Mouse (Mus musculus): ENCODE results near the gene Jph2.
A peak's percentile ranks its signal among the peaks of the same experiment; 100 is the strongest.
"Not testable (repeated sequence)": the region's sequence is repeated elsewhere in the genome, so short reads cannot be mapped to it uniquely, and the experiment has no call there.

Jph2 gene

GRCm38 (mm10) chr2:163411344-163411743 lies 13.6 kb upstream of the Jph2 start:
- not testable (repeated sequence) for DNase-seq

- DNase-seq: no peak
Measured at GRCm38 (mm10) chr2:163410211-163410610, 12.4 kb upstream of the Jph2 start.

GRCm38 (mm10) chr2:163404037-163404815 lies 6.4 kb upstream of the Jph2 start:
- no peak for DNase-seq

- DNase-seq: peak; percentile 78
Measured at GRCm38 (mm10) chr2:163401221-163401620, 3.4 kb upstream of the Jph2 start.

- no peak for DNase-seq
Measured at GRCm38 (mm10) chr2:163399222-163399621, 1.4 kb upstream of the Jph2 start.

- no peak for DNase-seq
Measured at GRCm38 (mm10) chr2:163398770-163399169, 977 bp upstream of the Jph2 start.

- DNase-seq: no peak
Measured at GRCm38 (mm10) chr2:163397071-163397470, 722 bp downstream of the Jph2 start.

GRCm38 (mm10) chr2:163394977-163395376 lies 2.8 kb downstream of the Jph2 start:
- no peak for DNase-seq

GRCm38 (mm10) chr2:163393976-163394375 lies 3.8 kb downstream of the Jph2 start:
- no peak for DNase-seq

GRCm38 (mm10) chr2:163393241-163393640 lies 4.6 kb downstream of the Jph2 start:
- no peak for DNase-seq

- DNase-seq: no peak
Measured at GRCm38 (mm10) chr2:163392436-163392835, 5.4 kb downstream of the Jph2 start.

- no peak for DNase-seq
Measured at GRCm38 (mm10) chr2:163386423-163387190, 11.2 kb downstream of the Jph2 start.

- no peak for DNase-seq
Measured at GRCm38 (mm10) chr2:163385126-163385525, 12.7 kb downstream of the Jph2 start.

- no peak for DNase-seq
Measured at GRCm38 (mm10) chr2:163381246-163381645, 16.5 kb downstream of the Jph2 start.

- no peak for DNase-seq
Measured at GRCm38 (mm10) chr2:163379366-163379765, 18.4 kb downstream of the Jph2 start.

- DNase-seq: no peak
Measured at GRCm38 (mm10) chr2:163376082-163376481, 21.7 kb downstream of the Jph2 start.

GRCm38 (mm10) chr2:163375468-163375867 lies 22.3 kb downstream of the Jph2 start:
- no peak for DNase-seq

- no peak for DNase-seq
Measured at GRCm38 (mm10) chr2:163372627-163373026, 25.2 kb downstream of the Jph2 start.

- no peak for DNase-seq
Measured at GRCm38 (mm10) chr2:163370175-163370574, 27.6 kb downstream of the Jph2 start.

- DNase-seq: no peak
Measured at GRCm38 (mm10) chr2:163364785-163365541, 32.8 kb downstream of the Jph2 start.

- DNase-seq: no peak
Measured at GRCm38 (mm10) chr2:163362940-163363921, 34.6 kb downstream of the Jph2 start.
